Mouse (Mus musculus): ENCODE measurements at regions not wholly inside any gene's neighbourhood (a gene's known extent, or its start where the extent isn't known, plus 50 kb on each side); places are given as distances from the start of the nearest gene placed in this dataset.
"Not testable (repeated sequence)": the region's sequence is repeated elsewhere in the genome, so short reads cannot be mapped to it uniquely, and the experiment has no call there.

GRCm38 (mm10) chr13:39425944-39426343, 465.3 kb upstream of the Slc35b3 start:
- no peak overlapping the region for H3K4me3 ChIP-seq (ENCODE audit: insufficient read depth in 1 of 2, low read depth in 1 of 2, low read length in 2 of 2, poor library complexity in 1 of 2, severe bottlenecking in 1 of 2)
- no peak overlapping the region for H3K27ac ChIP-seq (ENCODE audit: insufficient read depth, low read depth, low read length, poor library complexity, severe bottlenecking)
- no peak overlapping the region for H3K9ac ChIP-seq (ENCODE audit: insufficient read depth, low read depth, low read length, poor library complexity, severe bottlenecking)
- no peaks in the 10 kb centered on the region for H3K4me1 ChIP-seq (ENCODE audit: control insufficient read depth in 2 of 2, insufficient read depth in 2 of 2, low read length in 2 of 2, poor library complexity in 1 of 2)
- TF ChIP-seq ZNF384 (IDR thresholded peaks at IDR 0.05; ENCODE audit: low read depth, low read length) (no peak), HCFC1 (IDR thresholded peaks at IDR 0.05; ENCODE audit: borderline replicate concordance, insufficient read depth, low read length) (no peak), MAFK (IDR thresholded peaks at IDR 0.05; ENCODE audit: insufficient read depth, low read depth, low read length) (no peak), ZC3H11A (IDR thresholded peaks at IDR 0.05; ENCODE audit: borderline replicate concordance, low read depth, low read length) (peak; percentile 74; the same call in 1 of the 2 replicates), CHD2 (IDR thresholded peaks at IDR 0.05; ENCODE audit: low read depth, low read length) (no peak)
- DNase-seq (ENCODE audit: low read depth, low spot score) = peak; percentile 37
- H3K36me3 ChIP-seq (ENCODE audit: control insufficient read depth, insufficient read depth, low read length, poor library complexity, severe bottlenecking) = no peaks in the 10 kb centered on the region
- in situ Hi-C loops (cut with MboI; ENCODE audit: low sequenced_read_pairs in 2 of 2, unreplicated experiment in 2 of 2) = loop anchor here (25.0 kb wide), 1 partner anchor 1336 kb away; no protein-coding TSS in a partner anchor
- H3K9me3 ChIP-seq (ENCODE audit: control insufficient read depth, insufficient read depth, low read depth, low read length) = no peaks in the 10 kb centered on the region

GRCm38 (mm10) chr13:39418127-39418526, 457.5 kb upstream of the Slc35b3 start:
- in situ Hi-C loops (cut with MboI; ENCODE audit: low sequenced_read_pairs in 2 of 2, unreplicated experiment in 2 of 2) = no loop called here
- DNase-seq (ENCODE audit: low read depth, low spot score) = no peak

GRCm38 (mm10) chr13:39411471-39412251, 451.0 kb upstream of the Slc35b3 start:
- Histone ChIP-seq H3K4me1 (ENCODE audit: control insufficient read depth in 2 of 2, insufficient read depth in 2 of 2, low read length in 2 of 2, poor library complexity in 1 of 2) (no peaks in the 10 kb centered on the region), H3K27ac (ENCODE audit: insufficient read depth, low read depth, low read length, poor library complexity, severe bottlenecking) (no peak overlapping the region), H3K36me3 (ENCODE audit: control insufficient read depth, insufficient read depth, low read length, poor library complexity, severe bottlenecking) (no peaks in the 10 kb centered on the region), H3K4me3 (ENCODE audit: insufficient read depth in 1 of 2, low read depth in 1 of 2, low read length in 2 of 2, poor library complexity in 1 of 2, severe bottlenecking in 1 of 2) (no peak overlapping the region), H3K9me3 (ENCODE audit: control insufficient read depth, insufficient read depth, low read depth, low read length) (no peaks in the 10 kb centered on the region), H3K9ac (ENCODE audit: insufficient read depth, low read depth, low read length, poor library complexity, severe bottlenecking) (no peak overlapping the region)
- TF ChIP-seq MAFK (IDR thresholded peaks at IDR 0.05; ENCODE audit: insufficient read depth, low read depth, low read length) (no peak), HCFC1 (IDR thresholded peaks at IDR 0.05; ENCODE audit: borderline replicate concordance, insufficient read depth, low read length) (no peak), ZNF384 (IDR thresholded peaks at IDR 0.05; ENCODE audit: low read depth, low read length) (no peak), ZC3H11A (IDR thresholded peaks at IDR 0.05; ENCODE audit: borderline replicate concordance, low read depth, low read length) (no peak), CHD2 (IDR thresholded peaks at IDR 0.05; ENCODE audit: low read depth, low read length) (no peak)
- in situ Hi-C loops (cut with MboI; ENCODE audit: low sequenced_read_pairs in 2 of 2, unreplicated experiment in 2 of 2) = no loop called here
- DNase-seq (ENCODE audit: low read depth, low spot score) = no peak

More at GRCm38 (mm10) chr13:39418127-39418526, 457.5 kb upstream of the Slc35b3 start:
- Histone ChIP-seq H3K4me1 (ENCODE audit: control insufficient read depth in 2 of 2, insufficient read depth in 2 of 2, low read length in 2 of 2, poor library complexity in 1 of 2) (no peaks in the 10 kb centered on the region), H3K9me3 (ENCODE audit: control insufficient read depth, insufficient read depth, low read depth, low read length) (no peaks in the 10 kb centered on the region), H3K4me3 (ENCODE audit: insufficient read depth in 1 of 2, low read depth in 1 of 2, low read length in 2 of 2, poor library complexity in 1 of 2, severe bottlenecking in 1 of 2) (no peak overlapping the region), H3K9ac (ENCODE audit: insufficient read depth, low read depth, low read length, poor library complexity, severe bottlenecking) (no peak overlapping the region), H3K27ac (ENCODE audit: insufficient read depth, low read depth, low read length, poor library complexity, severe bottlenecking) (no peak overlapping the region), H3K36me3 (ENCODE audit: control insufficient read depth, insufficient read depth, low read length, poor library complexity, severe bottlenecking) (no peaks in the 10 kb centered on the region)
- TF ChIP-seq HCFC1 (IDR thresholded peaks at IDR 0.05; ENCODE audit: borderline replicate concordance, insufficient read depth, low read length) (no peak), ZC3H11A (IDR thresholded peaks at IDR 0.05; ENCODE audit: borderline replicate concordance, low read depth, low read length) (no peak), CHD2 (IDR thresholded peaks at IDR 0.05; ENCODE audit: low read depth, low read length) (no peak), ZNF384 (IDR thresholded peaks at IDR 0.05; ENCODE audit: low read depth, low read length) (no peak), MAFK (IDR thresholded peaks at IDR 0.05; ENCODE audit: insufficient read depth, low read depth, low read length) (no peak)

- Histone ChIP-seq H3K9me3 (ENCODE audit: control insufficient read depth, insufficient read depth, low read depth, low read length) (no peaks in the 10 kb centered on the region), H3K36me3 (ENCODE audit: control insufficient read depth, insufficient read depth, low read length, poor library complexity, severe bottlenecking) (no peaks in the 10 kb centered on the region), H3K4me3 (ENCODE audit: insufficient read depth in 1 of 2, low read depth in 1 of 2, low read length in 2 of 2, poor library complexity in 1 of 2, severe bottlenecking in 1 of 2) (no peak overlapping the region), H3K4me1 (ENCODE audit: control insufficient read depth in 2 of 2, insufficient read depth in 2 of 2, low read length in 2 of 2, poor library complexity in 1 of 2) (no peaks in the 10 kb centered on the region), H3K9ac (ENCODE audit: insufficient read depth, low read depth, low read length, poor library complexity, severe bottlenecking) (no peak overlapping the region), H3K27ac (ENCODE audit: insufficient read depth, low read depth, low read length, poor library complexity, severe bottlenecking) (no peak overlapping the region)
- no peak for TF ChIP-seq HCFC1 (IDR thresholded peaks at IDR 0.05; ENCODE audit: borderline replicate concordance, insufficient read depth, low read length)
- no peak for TF ChIP-seq CHD2 (IDR thresholded peaks at IDR 0.05; ENCODE audit: low read depth, low read length)
- TF ChIP-seq ZC3H11A (IDR thresholded peaks at IDR 0.05; ENCODE audit: borderline replicate concordance, low read depth, low read length) = no peak
- TF ChIP-seq ZNF384 (IDR thresholded peaks at IDR 0.05; ENCODE audit: low read depth, low read length) = no peak
- no peak for TF ChIP-seq MAFK (IDR thresholded peaks at IDR 0.05; ENCODE audit: insufficient read depth, low read depth, low read length)
- in situ Hi-C loops (cut with MboI; ENCODE audit: low sequenced_read_pairs in 2 of 2, unreplicated experiment in 2 of 2) = no loop called here
- DNase-seq (ENCODE audit: low read depth, low spot score) = no peak
These were observed 431.9 kb upstream of the Slc35b3 start for GRCm38 (mm10) chr13:39392589-39392988.

GRCm38 (mm10) chr13:39392151-39392550, 431.5 kb upstream of the Slc35b3 start:
- in situ Hi-C loops (cut with MboI; ENCODE audit: low sequenced_read_pairs in 2 of 2, unreplicated experiment in 2 of 2); DNase-seq (ENCODE audit: low read depth, low spot score); H3K9ac ChIP-seq (ENCODE audit: insufficient read depth, low read depth, low read length, poor library complexity, severe bottlenecking); H3K4me1 ChIP-seq (ENCODE audit: control insufficient read depth in 2 of 2, insufficient read depth in 2 of 2, low read length in 2 of 2, poor library complexity in 1 of 2); H3K36me3 ChIP-seq (ENCODE audit: control insufficient read depth, insufficient read depth, low read length, poor library complexity, severe bottlenecking); H3K9me3 ChIP-seq (ENCODE audit: control insufficient read depth, insufficient read depth, low read depth, low read length); H3K27ac ChIP-seq (ENCODE audit: insufficient read depth, low read depth, low read length, poor library complexity, severe bottlenecking); H3K4me3 ChIP-seq (ENCODE audit: insufficient read depth in 1 of 2, low read depth in 1 of 2, low read length in 2 of 2, poor library complexity in 1 of 2, severe bottlenecking in 1 of 2): not testable (repeated sequence)
